Mouse (Mus musculus) liver, postnatal 0 days (tissue): ENCODE results near the gene Anapc7.

Experiments
- CTCF ChIP-seq: sonication (generic); IDR thresholded peaks from 2 replicates; pipeline ENCODE4 v1.5.1; 2016; ENCODE audit warnings: antibody characterized with exemption, low read depth
- EP300 ChIP-seq: IDR thresholded peaks from 2 replicates; pipeline ENCODE4 v1.6.1; 2016; ENCODE audit warnings: antibody characterized with exemption, low read depth, mild to moderate bottlenecking

GRCm38 (mm10) chr5:122372878-122373277 is 48.6 kb upstream of the Anapc7 start:
- TF ChIP-seq EP300 (no peak), CTCF (no peak)
